Mouse (Mus musculus): Measurements from ENCODE around the gene Mia3. TPM values are rescaled to one million over a fixed set of nuclear protein-coding genes. Genes with fewer than 3 reads are reported as not detected.

The Mia3 gene
- 51.9 and 54.7 TPM in 2 replicates for polyA plus RNA-seq (2021; fragmentation: Nextera tagmentation)
- long read RNA-seq, experiment 1, transcript Mia3-204 (4 exons, 829 nt), result minor isoform, 5 of 21 reads
- long read RNA-seq, experiment 1, transcript Mia3-201 (13 exons, 1,904 nt), result major isoform, 6 of 21 reads
- long read RNA-seq, experiment 1, partial matches to known transcripts, result 4 of 21 reads
- long read RNA-seq, experiment 1, other reads (novel, unspliced or antisense), result 6 of 21 reads
- long read RNA-seq, experiment 2, transcript Mia3-204 (4 exons, 829 nt), result major isoform, 10 of 35 reads
- long read RNA-seq, experiment 2, partial matches to known transcripts, result 10 of 35 reads
- long read RNA-seq, experiment 2, other reads (novel, unspliced or antisense), result 14 of 35 reads

DNA sequence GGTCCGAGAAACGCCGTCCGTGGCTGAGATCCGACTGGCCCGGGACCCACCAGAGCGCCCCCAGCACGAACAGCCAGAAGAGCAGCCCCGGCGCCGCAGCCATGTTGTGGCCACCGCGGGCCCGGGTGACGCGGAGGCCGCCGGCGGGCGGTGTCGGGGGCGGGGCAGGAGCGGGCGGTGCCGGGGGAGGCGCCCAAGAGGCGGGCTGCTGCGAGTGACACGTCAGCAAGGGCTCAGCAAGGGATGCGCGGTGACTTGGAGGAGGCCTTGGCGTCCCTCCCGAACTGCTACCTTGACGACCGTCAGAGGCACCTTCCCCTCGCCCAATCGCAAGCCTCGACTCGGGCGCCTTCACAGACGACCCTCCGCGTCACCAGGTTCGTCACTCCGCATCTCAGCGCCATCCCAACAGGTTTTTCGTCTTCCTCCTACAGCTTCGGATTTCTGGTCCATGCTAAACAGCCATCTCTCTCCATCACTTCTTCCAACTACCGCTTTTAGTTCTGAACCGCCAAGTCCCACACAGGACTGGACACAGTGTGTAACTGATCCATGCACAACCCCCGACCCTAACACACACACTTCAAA is at the start of gene Mia3:
Gene Mia3 (minus strand): TSS at position 127 of the 588 bp plus-strand sequence.

DNA sequence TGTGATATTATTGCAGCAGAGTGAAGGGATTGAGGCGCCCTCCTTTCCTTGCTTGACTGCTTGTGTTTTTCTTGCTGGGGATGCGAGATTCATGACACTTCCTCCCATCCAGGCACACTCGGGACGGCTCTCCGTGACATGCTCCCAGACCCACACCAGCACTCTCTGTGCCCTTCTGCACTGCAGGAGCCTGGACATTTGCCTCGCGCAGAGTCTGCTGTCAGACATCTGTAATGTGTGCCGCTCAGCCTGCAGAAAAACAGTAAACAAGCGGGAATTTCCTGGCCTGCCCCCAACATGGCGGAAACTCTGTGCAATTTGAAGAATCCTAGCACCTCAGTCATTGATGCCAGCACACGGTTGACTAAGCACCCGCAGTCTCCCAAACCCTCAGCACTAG is 48.5 kb upstream of the Mia3 start, which contains the start of gene Hhipl2:
Gene Hhipl2 (plus strand): TSS at position 343 of the 400 bp plus-strand sequence.

DNA sequence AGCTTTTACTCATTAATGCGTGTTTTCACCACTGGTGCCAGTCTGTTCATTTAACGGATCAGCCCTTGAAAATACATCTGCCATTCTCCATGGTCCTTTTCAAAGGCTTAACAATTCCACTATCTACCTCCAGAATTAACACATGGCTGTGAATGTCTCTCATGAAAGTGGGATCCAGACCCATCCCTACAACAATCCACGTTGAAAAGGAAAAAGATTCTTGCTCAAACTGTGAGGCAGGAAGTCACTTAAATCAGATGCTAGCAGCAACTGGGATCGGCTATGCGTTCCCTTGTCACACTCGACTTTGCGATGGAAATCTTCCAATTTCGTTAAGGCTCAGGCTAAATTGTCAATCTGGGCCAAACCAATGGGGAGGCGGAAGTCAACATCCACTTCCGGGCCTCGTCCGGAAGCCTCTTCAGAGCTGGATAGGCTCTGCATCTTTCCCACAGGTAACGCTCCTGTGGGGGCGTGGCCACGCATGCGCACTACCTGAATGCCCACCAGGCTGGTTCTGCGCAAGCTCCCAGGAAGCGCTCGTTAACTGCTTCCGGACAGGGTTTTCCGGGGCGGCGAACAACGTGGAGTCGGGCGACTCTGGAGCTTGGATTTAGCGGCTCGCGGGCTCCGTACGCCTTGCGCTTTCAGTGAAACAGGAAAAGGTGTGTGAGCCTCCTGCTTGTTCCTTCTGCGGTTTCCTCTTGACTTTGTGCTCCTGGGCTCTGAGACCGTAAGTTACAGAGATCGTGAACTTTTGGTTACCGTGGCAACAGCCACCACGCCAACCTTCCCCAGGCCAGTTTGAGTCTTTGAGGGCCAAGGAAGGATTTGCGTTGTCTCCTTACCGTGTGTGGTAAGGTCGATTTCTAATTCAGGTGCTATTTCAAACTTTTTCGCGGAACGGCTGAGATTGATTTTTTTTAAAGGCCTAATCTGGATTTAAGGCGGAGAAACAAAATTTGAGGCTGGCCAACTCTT is 19.4 kb upstream of the Mia3 start, which contains the start of gene Taf1a:
Gene Taf1a (plus strand): TSS at position 556 of the 981 bp plus-strand sequence.

DNA sequence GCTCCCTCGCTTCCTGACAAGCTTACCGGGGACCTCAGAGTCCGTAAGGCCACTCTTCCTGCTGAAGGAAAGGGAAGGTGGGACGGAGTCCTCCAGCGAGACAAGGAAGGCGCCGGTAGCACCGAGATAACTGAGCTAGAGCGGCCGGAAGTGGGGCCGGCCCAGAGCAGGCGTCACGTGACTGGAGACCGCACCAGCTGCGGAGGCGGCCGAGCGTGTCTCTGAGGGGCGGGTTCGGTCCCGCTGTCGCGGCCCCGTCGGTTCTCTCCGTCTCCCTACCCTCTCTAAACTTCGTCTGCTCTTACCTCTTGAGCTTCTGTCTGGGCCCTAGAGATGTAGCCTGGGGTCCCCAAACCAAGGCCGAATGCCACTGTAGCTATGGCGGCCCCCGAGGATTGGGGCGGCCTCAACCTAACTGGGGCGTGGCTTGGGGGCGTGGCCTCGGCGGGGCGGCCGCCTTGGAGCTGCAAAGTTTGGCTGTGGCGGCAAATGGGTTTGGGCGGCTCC is 72.4 kb downstream of the Mia3 start, which contains the start of gene Brox:
Gene Brox (minus strand): TSS at position 393 of the 507 bp plus-strand sequence.

DNA sequence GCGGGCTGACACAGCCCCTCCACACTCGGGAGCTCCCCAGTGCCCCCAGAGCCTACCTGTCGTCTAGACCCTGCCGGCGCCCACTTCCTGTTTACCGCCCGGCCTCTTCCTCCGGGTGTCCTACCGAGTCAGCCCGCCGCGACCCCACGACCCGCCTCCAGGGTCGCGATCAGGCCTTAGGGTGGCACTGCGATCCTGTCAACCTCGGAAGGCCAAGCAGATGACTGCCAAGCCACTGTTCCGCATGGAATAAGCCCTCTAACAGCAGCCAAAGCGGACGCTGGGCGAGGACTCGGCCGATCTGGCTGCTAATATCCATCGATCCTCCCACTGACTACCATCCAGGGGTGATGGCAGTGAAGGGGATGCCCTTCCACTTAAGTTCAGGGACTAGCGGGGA is 72.9 kb downstream of the Mia3 start, which contains the start of gene Aida:
Gene Aida (plus strand): TSS at position 126 of the 400 bp plus-strand sequence.

Other genes starting within 250 kb of the Mia3 start
- 6.2 and 6.4 TPM in 2 replicates for gene Disp1, start 148.0 kb downstream of the Mia3 start, polyA plus RNA-seq (2021; fragmentation: Nextera tagmentation)
- gene Aida, start 73.0 kb downstream of the Mia3 start, polyA plus RNA-seq (2021; fragmentation: Nextera tagmentation), result 7.0 and 9.7 TPM in 2 replicates
- 24.4 and 27.9 TPM in 2 replicates for gene Brox, start 72.3 kb downstream of the Mia3 start, polyA plus RNA-seq (2021; fragmentation: Nextera tagmentation)
- 7.9 and 10.3 TPM in 2 replicates for gene Taf1a, start 19.4 kb upstream of the Mia3 start, polyA plus RNA-seq (2021; fragmentation: Nextera tagmentation)
- not detected in 2 replicates for gene Hhipl2, start 48.7 kb upstream of the Mia3 start, polyA plus RNA-seq (2021; fragmentation: Nextera tagmentation)